Mouse (Mus musculus) lung, postnatal 0 days (tissue): Measurements from ENCODE around the gene Pou1f1.

Source experiments
- CTCF ChIP-seq: IDR thresholded peaks from 2 replicates; pipeline ENCODE4 v1.5.1; 2016; ENCODE audit warnings: antibody characterized with exemption, mild to moderate bottlenecking
- EP300 ChIP-seq: IDR thresholded peaks from 2 replicates; pipeline ENCODE4 v1.6.1; 2016; ENCODE audit warnings: antibody characterized with exemption, mild to moderate bottlenecking, control low read depth

DNA sequence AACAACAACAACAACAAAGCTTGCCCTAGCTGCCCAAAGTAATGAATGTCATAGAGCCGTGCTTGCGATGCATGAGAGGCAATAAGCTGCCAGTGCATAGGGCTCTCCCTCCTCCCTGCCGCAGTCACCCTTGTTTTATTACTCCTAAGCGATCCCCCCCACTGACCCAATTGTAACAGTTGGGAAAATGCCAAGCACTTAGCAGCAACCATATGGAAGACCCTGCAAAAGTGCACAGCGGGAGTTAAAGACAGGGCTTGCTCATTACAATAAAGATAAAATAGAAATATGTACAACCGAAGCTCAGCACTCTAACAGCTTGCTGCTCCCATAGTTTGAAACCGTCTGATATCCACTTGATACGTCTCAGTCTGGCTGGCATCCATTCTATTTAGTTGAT, 44.0 kb downstream of the Pou1f1 start:
- TF ChIP-seq EP300 (no peak), CTCF (no peak)
